Comparison of ENCODE assay signal across 8 mouse cellular contexts in the genomic region with DNA sequence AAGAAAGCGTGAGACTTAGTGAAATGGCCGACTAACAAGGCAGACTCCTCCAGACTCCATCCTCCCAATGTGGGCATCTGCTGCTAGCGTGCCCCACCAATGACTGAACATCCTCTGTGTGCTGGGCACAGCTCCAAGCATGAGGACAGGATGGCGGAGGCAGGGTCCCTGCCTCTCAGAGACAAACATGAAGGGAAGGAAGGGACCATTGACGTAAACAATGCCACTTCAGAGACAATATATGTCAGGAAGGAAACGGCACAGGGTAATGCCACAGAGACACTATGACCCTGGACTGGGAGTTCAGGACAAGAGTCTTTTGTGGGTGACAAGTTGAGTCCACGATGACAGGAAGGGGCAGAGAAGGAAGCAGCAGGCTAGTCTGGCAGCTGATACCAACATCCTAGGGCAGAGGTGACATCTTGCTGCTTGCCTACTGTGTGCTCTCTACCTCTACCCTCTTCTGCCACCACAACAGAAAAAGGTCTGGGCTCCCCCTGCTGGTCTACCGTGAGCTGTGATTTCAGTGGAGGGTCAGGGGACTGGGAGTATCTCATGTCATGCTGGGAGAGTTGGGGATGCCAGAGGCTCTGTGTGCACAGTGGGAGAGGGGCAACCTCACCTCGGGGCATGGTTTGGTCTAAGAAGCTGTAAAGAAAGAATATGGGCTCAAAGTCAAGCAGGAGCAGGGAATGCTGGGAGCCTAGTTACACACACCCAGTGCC. TPM values are rescaled to one million over a fixed set of nuclear protein-coding genes. Genes with fewer than 3 reads are reported as not detected.
DNase-seq lines count a peak whose midpoint lies in the region; ATAC-seq lines count a peak whose summit lies in the region.

No protein-coding gene starts in this region.

- no peak overlapping the region for H3K4me3 ChIP-seq in embryonic facial prominence, embryonic 10.5 days

- H3K27ac ChIP-seq in embryonic facial prominence, embryonic 10.5 days (replicated peaks), result no peak overlapping the region

- no peak for ATAC-seq in monocyte, adult 5-6 weeks (replicated peaks; ENCODE audit: insufficient number of reproducible peaks, low FRiP score, low TSS enrichment, poor library complexity, severe bottlenecking)

- 0 out of 2 replicates have a peak, but pooled peaks cover 6% of the 10 kb centered on the region for H3K4me1 ChIP-seq in embryonic facial prominence, embryonic 10.5 days

- H3K27me3 ChIP-seq in embryonic facial prominence, embryonic 10.5 days (replicated peaks; ENCODE audit: low read depth, poor library complexity, severe bottlenecking), result no peaks in the 10 kb centered on the region

- no peaks in the 10 kb centered on the region for H3K36me3 ChIP-seq in embryonic facial prominence, embryonic 10.5 days (replicated peaks)

- DNase-seq in cerebellum, adult 9-10 months, result peak; percentile 12
- DNase-seq in cerebellum, adult 9-11 months, result no peak
- DNase-seq in ovary, postnatal 36 days (ENCODE audit: low spot score), result peak; percentile 31
- no peak for DNase-seq in ovary, postnatal 10 days (ENCODE audit: low spot score)
- DNase-seq in embryonic facial prominence, embryonic 10.5 days (ENCODE audit: low spot score), result peak; percentile 28
- DNase-seq in layer of hippocampus, adult 18-20 months (ENCODE audit: low spot score in 2 of 2), result peak; percentile 40 to 55
- DNase-seq in natural killer cell, adult 2 months (ENCODE audit: low spot score in 2 of 2), result peak; percentile 41 to 55

- WGBS in embryonic facial prominence, embryonic 10.5 days, result 54% methylated on average over 9 of the region's 9 CpGs

- H3K9me3 ChIP-seq in embryonic facial prominence, embryonic 10.5 days, result no peaks in the 10 kb centered on the region

RNA-seq across cellular contexts. Expression of a gene that starts 43.9 kb away (rescaled TPM):
- polyA plus RNA-seq in embryonic facial prominence, embryonic 10.5 days (2016; fragmentation: Nextera tagmentation; extraction: Ambion mirVana), result 0.16 TPM in 2 replicates
- 10 to 100 TPM; 80.4 to 80.8 TPM for total RNA-seq in layer of hippocampus, adult 18-20 months (2021)
- 0.11 to 0.29 TPM in 2 of 3 replicates, not detected in the other for total RNA-seq in monocyte, adult 5-6 weeks (2017)

Comparison
In these comparisons a context has a peak if more than half of its experiments do, and no peak if none do; other contexts are left out.
1. DNase-seq: peak in cerebellum, adult 9-10 months (single experiment), ovary, postnatal 36 days (single experiment), embryonic facial prominence, embryonic 10.5 days (single experiment), layer of hippocampus, adult 18-20 months (2 of 2) and natural killer cell, adult 2 months (2 of 2); none in cerebellum, adult 9-11 months (single experiment) and ovary, postnatal 10 days (single experiment).
2. RNA of a gene that starts 43.9 kb away (total RNA-seq): 80.4 to 80.8 TPM in layer of hippocampus, adult 18-20 months; 0.11 to 0.29 TPM in monocyte, adult 5-6 weeks; every median in the first group is over 10 times any median in the second.